Mouse (Mus musculus): ENCODE data around the gene Swap70.

Swap70 gene

DNA sequence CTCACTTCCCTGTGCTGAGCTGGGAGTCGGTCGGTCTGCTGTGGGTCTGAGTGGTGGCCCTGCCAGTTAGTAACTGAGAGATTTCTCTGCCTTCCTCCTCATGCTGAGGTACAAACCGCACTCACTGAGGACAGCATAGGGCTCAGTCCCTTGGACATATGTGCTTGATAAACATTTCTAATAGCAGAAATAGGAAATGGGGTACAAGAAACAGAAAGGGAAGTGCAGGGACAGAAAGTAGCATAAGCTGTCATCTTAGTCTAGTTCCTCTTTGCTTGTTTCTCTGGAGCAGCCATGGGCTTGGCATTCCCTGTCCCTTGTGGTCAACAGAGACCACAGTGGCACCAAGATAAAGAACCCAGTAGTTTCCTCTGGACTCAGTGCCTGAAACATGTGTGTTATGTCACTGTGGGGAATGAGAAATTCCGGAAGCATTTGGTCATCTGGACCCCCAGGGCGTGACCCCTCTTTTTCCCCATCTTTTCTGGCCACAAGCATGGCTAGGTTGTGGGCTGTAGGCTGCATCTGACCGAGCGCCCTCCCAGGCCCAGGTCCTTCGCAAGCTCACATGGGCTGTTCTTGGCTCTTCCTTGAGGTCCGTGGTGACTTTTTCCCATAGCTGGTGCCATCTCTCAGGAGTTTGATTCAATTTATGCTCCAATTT lies 92.0 kb downstream of the Swap70 start:
- DNase-seq = no peak

DNA sequence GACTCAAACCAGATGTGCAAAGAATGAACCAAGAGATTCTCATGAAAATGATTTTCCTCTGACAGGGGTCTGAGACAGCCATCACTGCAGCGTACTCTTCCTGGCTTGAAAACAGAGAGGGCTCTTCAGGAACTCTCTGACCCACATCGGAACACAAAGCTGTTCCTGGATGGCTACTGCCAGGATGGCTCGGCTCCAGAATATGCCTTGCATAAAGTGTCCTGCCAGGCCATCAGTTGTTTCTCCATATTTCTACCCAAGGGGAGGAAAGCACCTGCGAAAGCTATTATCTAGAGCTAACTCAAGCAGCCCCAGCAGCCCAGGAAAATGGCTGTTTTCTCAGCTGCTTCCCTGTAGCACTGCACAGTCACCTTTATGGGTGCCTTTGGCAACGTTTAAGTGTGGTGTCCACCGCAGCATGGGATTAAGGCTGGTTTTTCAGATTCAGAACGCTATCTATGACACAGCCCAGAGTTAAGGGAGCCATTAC lies 92.9 kb downstream of the Swap70 start:
- DNase-seq = no peak

DNA sequence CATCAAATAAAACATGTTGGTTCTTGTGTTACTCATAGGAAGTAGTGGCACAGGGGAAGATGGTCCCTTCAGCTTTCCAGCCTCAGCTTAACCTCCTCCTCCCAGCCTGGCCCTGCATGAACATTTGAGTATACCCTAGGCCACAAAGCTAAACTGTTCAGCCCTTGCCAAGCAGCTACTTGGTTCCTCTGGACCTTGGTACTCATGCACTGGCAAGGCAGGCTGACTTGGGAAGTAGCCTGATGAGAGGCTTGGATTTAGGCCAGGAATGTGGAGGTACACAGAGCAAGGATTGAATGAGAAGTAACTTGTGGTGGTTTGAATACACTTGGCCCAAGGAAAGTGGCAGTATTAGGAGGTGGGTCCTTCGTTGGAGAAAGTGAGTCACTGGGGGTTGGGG lies 93.8 kb downstream of the Swap70 start:
- DNase-seq = no peak

DNA sequence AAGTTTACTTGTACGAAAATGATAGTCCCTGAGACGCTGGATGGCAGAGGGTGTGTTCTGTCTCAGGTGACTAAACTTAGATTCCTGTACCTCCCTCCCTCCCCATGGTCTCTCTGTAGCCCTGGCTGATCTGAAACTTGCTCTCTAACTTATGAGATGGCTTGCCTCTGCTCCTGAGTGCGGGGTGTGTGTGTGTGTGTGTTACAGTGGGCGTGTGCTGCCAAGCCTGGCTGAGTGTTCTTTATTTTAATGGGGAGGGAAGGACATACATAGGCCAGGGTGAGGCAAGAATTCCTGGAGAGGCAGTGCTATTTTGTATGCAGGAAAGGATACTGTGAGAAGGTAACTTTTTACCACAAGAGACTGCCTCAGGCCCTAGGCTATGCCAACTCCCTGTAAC lies 95.9 kb downstream of the Swap70 start:
- DNase-seq = no peak

DNA sequence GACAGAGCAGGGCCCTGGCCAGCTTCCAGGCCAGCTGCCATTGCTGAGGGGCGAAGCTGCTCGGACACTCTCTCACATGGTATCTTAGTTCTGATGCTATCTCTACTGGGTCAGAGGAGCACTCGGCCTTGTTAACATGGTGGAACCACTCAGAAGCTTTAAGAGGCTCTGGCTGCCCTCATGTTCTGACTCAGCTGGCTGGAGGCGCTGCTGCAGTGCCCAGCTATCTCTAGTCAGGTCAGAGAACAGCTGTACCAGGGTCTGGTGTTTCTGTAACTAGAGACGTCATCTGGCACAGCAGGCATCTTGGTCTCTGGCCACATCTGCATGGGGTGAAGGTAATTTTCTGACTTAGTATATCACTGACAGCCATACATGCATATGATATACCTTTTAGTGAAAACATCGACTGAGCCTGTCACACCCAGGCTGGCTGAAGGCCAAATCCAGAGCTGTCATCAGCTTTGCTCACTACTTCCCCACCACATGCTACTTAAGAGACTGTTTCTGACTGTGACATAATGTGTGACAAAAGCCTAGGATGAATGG lies 97.5 kb downstream of the Swap70 start:
- no peak for DNase-seq

DNA sequence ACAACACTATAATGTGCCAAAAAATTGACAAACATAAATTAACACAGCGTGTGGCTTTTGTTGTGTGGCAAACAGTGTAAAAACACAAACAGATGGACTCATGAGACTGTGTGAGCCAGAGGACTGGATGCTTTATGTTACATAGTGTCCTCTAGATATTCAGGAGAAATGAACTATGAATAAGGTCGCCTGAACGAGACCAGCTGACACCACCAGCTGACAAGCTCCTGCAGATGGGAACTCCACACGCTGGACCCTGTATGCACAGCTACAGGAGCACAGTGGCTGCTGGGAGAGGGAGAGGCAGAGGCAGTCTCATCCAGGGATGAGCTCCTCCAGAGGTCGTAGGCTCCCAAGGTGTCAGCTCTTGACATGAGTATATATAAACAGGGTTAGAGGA lies 99.6 kb downstream of the Swap70 start:
- DNase-seq = no peak

DNA sequence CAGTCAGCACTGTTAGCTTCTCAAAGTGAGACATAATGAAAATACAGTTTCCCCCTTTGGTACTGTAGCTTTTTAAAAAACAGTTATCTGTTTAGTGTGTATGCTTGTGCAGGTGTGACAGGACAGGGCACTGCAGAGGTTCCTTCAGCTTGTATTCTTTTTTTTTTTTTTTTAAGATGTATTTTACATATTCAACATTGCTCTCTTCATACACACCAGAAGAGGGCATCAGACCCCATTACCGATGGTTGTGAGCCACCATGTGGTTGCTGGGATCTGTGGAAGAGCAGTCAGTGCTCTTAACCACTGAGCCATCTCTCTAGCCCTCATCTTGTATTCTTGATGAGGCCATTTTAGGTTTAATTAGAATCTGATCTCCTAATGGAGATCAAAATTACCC lies 103.3 kb downstream of the Swap70 start:
- DNase-seq = no peak

DNA sequence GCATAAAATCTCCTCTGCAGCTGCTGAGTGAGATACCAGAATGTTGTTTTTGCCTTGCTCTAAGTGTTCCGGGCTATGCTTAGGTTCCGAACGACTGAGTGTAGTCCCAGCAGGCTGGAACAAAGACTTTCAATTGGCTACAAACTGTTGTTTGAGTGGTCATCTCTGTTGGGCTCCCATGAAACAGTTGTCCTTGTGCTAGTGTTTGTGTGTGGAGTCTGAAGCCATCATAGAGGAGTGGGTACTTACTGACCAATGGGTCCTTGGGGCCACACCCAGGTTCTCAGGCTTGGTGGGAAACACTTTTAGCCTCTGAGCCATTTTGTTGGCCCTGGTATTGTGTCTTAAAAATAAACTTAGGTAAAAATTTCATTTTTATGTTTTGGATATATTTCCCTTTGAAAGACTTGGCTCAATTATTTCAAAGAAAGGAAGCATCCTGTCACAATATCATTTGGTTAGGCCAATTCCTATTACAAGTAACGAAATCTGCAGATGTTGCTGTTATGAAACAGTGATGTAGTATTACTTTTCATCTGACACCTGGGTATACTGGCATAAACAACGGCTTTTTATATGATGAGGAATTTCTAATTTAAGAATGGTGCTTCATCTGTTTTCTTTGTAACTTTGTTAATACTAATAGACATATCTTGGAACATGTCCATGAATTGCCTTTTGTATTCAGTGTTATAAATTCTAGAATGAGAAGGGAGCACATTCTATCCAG lies 104.0 kb downstream of the Swap70 start:
- DNase-seq = no peak

Data from kidney, adult 11 months (tissue).